Mouse (Mus musculus): Measurements from ENCODE around the gene Agtpbp1. TPM values are rescaled to one million over a fixed set of nuclear protein-coding genes. Genes with fewer than 3 reads are reported as not detected.

The Agtpbp1 gene
- polyA plus RNA-seq, 1 experiment from 2014 or later, result 9.4 TPM

DNA sequence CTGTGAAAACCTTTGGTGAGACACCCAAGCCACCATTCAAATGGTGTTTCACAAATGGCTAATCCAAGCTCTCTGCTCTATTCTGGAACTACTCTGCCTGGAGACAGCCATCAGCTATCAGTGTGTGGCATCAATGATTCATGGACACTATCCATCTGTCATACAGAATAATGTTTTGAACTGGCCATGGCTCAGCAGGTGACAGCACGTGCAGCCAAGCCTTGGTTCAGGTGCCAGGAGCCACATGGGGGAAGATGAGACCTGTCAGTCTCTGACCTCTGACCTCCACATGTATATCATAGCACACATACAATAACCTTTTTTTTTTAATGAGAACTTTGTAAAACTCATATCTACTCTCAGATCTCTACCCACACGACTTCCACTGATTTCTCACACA is 32.3 kb downstream of the Agtpbp1 start:
- Histone ChIP-seq H3K4me3 (no peak overlapping the region), H3K9me3 (no peaks in the 10 kb centered on the region)
- WGBS, result 66% methylated on average over 2 of the region's 2 CpGs

DNA sequence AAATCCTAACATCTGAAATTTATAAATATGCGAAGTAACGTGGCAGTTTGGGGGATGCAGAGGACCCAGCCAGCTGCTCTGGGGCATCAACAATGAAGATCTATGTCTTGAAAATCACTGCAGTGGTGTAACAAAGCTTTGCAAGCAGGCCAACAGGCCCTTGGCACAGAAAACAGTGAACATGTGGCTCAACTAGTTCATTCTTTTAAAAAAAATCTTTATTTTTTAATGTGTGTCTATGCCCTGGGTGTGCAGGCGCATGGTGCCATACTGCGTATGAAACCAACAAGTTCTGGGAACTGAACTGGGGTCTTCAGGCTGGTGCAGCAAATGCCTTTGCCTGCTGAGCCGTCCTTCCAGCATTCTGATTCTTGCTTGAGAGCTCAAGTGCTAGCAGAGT is 32.7 kb downstream of the Agtpbp1 start:
- Histone ChIP-seq H3K4me2 (no peak overlapping the region), H3K4me3 (no peak overlapping the region), H3K27me3 (replicated peaks) (no peaks in the 10 kb centered on the region), H3K4me1 (peaks cover 39% of the 10 kb centered on the region), H3K9me3 (no peaks in the 10 kb centered on the region), H3K27ac (replicated peaks) (no peak overlapping the region), H3K36me3 (no peaks in the 10 kb centered on the region), H3K9ac (no peak overlapping the region)
- WGBS, result 83% methylated on average over 5 of the region's 5 CpGs
- no peak for ATAC-seq (ENCODE audit: extremely low read depth, insufficient number of reproducible peaks, low FRiP score, low TSS enrichment)

More for the DNA sequence above, 32.3 kb downstream of the Agtpbp1 start:
- H3K4me2 ChIP-seq, result no peak overlapping the region
- no peaks in the 10 kb centered on the region for H3K27me3 ChIP-seq (replicated peaks)
- H3K27ac ChIP-seq (replicated peaks), result no peak overlapping the region
- ATAC-seq (ENCODE audit: extremely low read depth, insufficient number of reproducible peaks, low FRiP score, low TSS enrichment), result no peak
- no peak overlapping the region for H3K9ac ChIP-seq
- no peaks in the 10 kb centered on the region for H3K36me3 ChIP-seq
- H3K4me1 ChIP-seq, result peaks cover 37% of the 10 kb centered on the region

DNA sequence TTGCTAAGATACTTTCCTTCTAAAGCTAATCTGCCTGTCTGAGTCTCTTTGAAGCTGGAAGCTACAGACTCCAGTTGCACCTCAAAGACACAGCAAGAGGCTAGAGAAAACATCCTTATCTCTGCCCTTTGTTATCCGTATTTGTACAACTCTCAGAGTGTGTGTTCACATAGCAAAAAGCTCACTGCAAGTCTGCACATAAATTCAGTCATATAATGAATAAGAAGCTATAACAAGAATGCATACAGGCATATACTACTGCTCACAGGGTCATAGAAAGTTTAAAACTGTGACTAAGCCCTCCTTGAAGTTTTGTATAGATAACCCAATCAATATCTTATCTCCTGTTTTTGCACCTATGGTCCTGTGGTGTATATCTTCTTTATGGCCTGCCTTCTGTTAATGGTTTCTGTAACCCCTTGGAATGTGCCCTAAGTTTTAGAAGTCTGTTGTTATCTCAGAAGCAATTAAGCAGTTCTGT is 35.7 kb downstream of the Agtpbp1 start:
- WGBS, result 14% methylated on average over 1 of the region's 1 CpGs
- no peak overlapping the region for H3K4me3 ChIP-seq

GRCm38 (mm10) chr13:59547716-59548115 is 37.3 kb downstream of the Agtpbp1 start:
- 65% methylated on average over 4 of the region's 4 CpGs for WGBS
- no peak for ATAC-seq (ENCODE audit: extremely low read depth, insufficient number of reproducible peaks, low FRiP score, low TSS enrichment)
- no peak overlapping the region for H3K9ac ChIP-seq
- H3K4me1 ChIP-seq, result peaks cover 49% of the 10 kb centered on the region
- no peak overlapping the region for H3K4me2 ChIP-seq
- 0 out of 2 replicates have a peak overlapping the region, but pooled peaks have one; percentile 46 for H3K27ac ChIP-seq (replicated peaks)
- H3K27me3 ChIP-seq (replicated peaks), result no peaks in the 10 kb centered on the region
- no peaks in the 10 kb centered on the region for H3K9me3 ChIP-seq
- no peak overlapping the region for H3K4me3 ChIP-seq
- no peaks in the 10 kb centered on the region for H3K36me3 ChIP-seq

More for the DNA sequence above, 35.7 kb downstream of the Agtpbp1 start:
- no peak overlapping the region for H3K4me2 ChIP-seq
- ATAC-seq (ENCODE audit: extremely low read depth, insufficient number of reproducible peaks, low FRiP score, low TSS enrichment), result no peak
- H3K9ac ChIP-seq, result no peak overlapping the region
- no peaks in the 10 kb centered on the region for H3K36me3 ChIP-seq
- H3K27ac ChIP-seq (replicated peaks), result no peak overlapping the region
- H3K9me3 ChIP-seq, result no peaks in the 10 kb centered on the region
- peaks cover 46% of the 10 kb centered on the region for H3K4me1 ChIP-seq
- no peaks in the 10 kb centered on the region for H3K27me3 ChIP-seq (replicated peaks)

DNA sequence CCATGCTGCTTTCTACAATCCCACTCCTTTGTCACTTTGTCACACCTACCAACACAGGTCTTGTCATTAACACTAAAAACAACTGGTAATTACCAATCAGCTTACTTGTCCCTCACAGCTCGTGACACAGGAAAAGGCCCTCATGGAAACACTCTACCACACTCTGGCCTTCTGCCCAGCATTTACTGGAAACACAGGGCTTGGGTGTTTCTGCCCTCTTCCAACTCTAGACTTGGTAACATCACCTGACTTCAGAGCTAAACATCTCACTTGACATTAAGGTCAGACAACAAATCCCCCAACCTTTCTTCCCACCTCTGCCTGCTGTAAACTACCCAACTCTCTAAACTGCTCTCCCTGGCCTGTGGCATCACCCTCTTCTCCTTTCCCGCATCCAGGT is 37.9 kb downstream of the Agtpbp1 start:
- Histone ChIP-seq H3K9me3 (no peaks in the 10 kb centered on the region), H3K36me3 (no peaks in the 10 kb centered on the region), H3K27me3 (replicated peaks) (no peaks in the 10 kb centered on the region), H3K4me1 (peaks cover 49% of the 10 kb centered on the region), H3K9ac (no peak overlapping the region), H3K4me3 (no peak overlapping the region), H3K4me2 (no peak overlapping the region), H3K27ac (replicated peaks) (peak overlapping the region; percentile 46)
- ATAC-seq (ENCODE audit: extremely low read depth, insufficient number of reproducible peaks, low FRiP score, low TSS enrichment), result no peak
- 52% methylated on average over 2 of the region's 2 CpGs for WGBS

DNA sequence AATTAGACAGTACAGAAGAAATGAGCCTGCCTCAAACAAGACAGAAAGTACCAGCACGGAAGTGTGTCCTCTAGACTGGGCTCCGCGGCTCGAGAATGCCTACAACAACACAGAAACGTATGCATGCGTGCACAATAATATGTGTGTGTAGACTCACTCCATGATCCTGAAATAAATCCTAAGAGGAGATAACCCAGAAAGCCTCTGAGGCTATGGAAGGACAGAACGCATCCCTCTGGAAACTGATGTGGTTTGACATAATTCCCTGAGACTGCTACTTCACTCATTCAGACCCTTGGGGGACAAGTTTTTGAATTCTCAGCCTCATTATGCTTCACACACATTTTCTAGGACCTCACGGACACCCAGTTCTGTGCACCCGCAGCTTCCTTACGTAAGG is 42.6 kb downstream of the Agtpbp1 start:
- Histone ChIP-seq H3K27me3 (replicated peaks) (no peaks in the 10 kb centered on the region), H3K9me3 (no peaks in the 10 kb centered on the region), H3K4me2 (no peak overlapping the region), H3K4me1 (peaks cover 29% of the 10 kb centered on the region), H3K4me3 (no peak overlapping the region), H3K36me3 (no peaks in the 10 kb centered on the region), H3K27ac (replicated peaks) (no peak overlapping the region), H3K9ac (no peak overlapping the region)
- WGBS, result 90% methylated on average over 10 of the region's 10 CpGs
- no peak for ATAC-seq (ENCODE audit: extremely low read depth, insufficient number of reproducible peaks, low FRiP score, low TSS enrichment)

- no peak overlapping the region for H3K4me2 ChIP-seq
- no peak for ATAC-seq (ENCODE audit: extremely low read depth, insufficient number of reproducible peaks, low FRiP score, low TSS enrichment)
- WGBS, result 79% methylated on average over 5 of the region's 5 CpGs
- no peak overlapping the region for H3K27ac ChIP-seq (replicated peaks)
- peaks cover 10% of the 10 kb centered on the region for H3K4me1 ChIP-seq
- H3K9ac ChIP-seq, result no peak overlapping the region
- H3K4me3 ChIP-seq, result no peak overlapping the region
- peaks cover 9% of the 10 kb centered on the region; the same call in 1 of the 2 replicates for H3K36me3 ChIP-seq
- no peaks in the 10 kb centered on the region for H3K27me3 ChIP-seq (replicated peaks)
- no peaks in the 10 kb centered on the region for H3K9me3 ChIP-seq
These were observed 45.0 kb downstream of the Agtpbp1 start for GRCm38 (mm10) chr13:59540030-59540429.

GRCm38 (mm10) chr13:59538661-59539060 is 46.4 kb downstream of the Agtpbp1 start:
- H3K36me3 ChIP-seq, result peaks cover 9% of the 10 kb centered on the region; the same call in 1 of the 2 replicates
- no peak overlapping the region for H3K9ac ChIP-seq
- no peaks in the 10 kb centered on the region for H3K27me3 ChIP-seq (replicated peaks)
- no peaks in the 10 kb centered on the region for H3K9me3 ChIP-seq
- no peak overlapping the region for H3K4me2 ChIP-seq
- H3K4me3 ChIP-seq, result no peak overlapping the region
- ATAC-seq (ENCODE audit: extremely low read depth, insufficient number of reproducible peaks, low FRiP score, low TSS enrichment), result no peak
- WGBS, result 85% methylated on average over 5 of the region's 5 CpGs
- H3K4me1 ChIP-seq, result no peaks in the 10 kb centered on the region
- no peak overlapping the region for H3K27ac ChIP-seq (replicated peaks)

DNA sequence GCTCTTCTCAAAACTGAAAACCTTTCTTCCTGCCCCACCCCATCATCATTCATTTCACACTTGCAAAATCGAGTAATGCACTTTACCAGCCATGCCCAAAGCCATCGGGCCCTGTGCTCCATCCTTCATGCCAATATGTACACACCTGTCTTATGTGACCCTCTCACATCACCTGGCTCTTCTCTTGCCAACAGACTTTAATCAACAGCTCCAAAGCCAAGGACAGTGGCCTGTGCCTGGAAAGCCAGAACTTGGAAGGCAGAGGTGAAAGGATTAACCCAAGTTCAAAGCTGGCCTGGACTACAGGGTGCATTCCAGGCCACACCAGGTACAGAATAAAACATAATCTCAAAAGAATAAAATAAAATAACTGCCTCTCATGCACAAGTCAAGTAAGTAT is 48.4 kb downstream of the Agtpbp1 start:
- WGBS, result 65% methylated on average over 2 of the region's 2 CpGs
- no peak overlapping the region for H3K27ac ChIP-seq (replicated peaks)
- H3K4me1 ChIP-seq, result no peaks in the 10 kb centered on the region
- H3K36me3 ChIP-seq, result peaks cover 19% of the 10 kb centered on the region; the same call in 1 of the 2 replicates
- no peaks in the 10 kb centered on the region for H3K9me3 ChIP-seq
- no peak overlapping the region for H3K4me3 ChIP-seq
- ATAC-seq (ENCODE audit: extremely low read depth, insufficient number of reproducible peaks, low FRiP score, low TSS enrichment), result no peak
- H3K9ac ChIP-seq, result no peak overlapping the region
- no peak overlapping the region for H3K4me2 ChIP-seq
- no peaks in the 10 kb centered on the region for H3K27me3 ChIP-seq (replicated peaks)

GRCm38 (mm10) chr13:59535746-59536145 is 49.3 kb downstream of the Agtpbp1 start:
- Histone ChIP-seq H3K9me3 (no peaks in the 10 kb centered on the region), H3K27me3 (replicated peaks) (no peaks in the 10 kb centered on the region), H3K4me3 (no peak overlapping the region), H3K4me1 (no peaks in the 10 kb centered on the region), H3K9ac (no peak overlapping the region), H3K36me3 (peaks cover 22% of the 10 kb centered on the region; the same call in 1 of the 2 replicates), H3K4me2 (no peak overlapping the region), H3K27ac (replicated peaks) (no peak overlapping the region)
- 88% methylated on average over 6 of the region's 6 CpGs for WGBS
- ATAC-seq (ENCODE audit: extremely low read depth, insufficient number of reproducible peaks, low FRiP score, low TSS enrichment), result no peak

DNA sequence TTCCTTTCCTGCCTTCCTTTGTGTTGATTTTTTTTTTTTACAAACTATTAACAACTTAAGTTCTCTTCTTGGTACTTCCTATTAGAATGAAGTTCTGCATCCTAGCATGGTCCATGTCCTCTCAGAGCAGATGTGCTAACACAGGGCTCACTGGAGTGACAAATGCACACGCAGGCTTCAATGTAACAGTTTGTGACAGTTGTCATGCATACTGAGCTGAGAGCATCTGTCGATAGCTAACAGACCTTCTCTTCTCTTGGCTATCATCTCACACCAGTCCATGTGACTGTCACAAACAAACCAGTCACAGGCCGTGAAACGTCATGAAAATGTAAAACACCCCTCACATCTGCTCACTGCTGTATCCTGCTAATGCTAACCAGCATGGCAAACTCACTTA is 50.7 kb downstream of the Agtpbp1 start:
- H3K36me3 ChIP-seq, result peaks cover 22% of the 10 kb centered on the region; the same call in 1 of the 2 replicates
- 73% methylated on average over 4 of the region's 4 CpGs for WGBS

DNA sequence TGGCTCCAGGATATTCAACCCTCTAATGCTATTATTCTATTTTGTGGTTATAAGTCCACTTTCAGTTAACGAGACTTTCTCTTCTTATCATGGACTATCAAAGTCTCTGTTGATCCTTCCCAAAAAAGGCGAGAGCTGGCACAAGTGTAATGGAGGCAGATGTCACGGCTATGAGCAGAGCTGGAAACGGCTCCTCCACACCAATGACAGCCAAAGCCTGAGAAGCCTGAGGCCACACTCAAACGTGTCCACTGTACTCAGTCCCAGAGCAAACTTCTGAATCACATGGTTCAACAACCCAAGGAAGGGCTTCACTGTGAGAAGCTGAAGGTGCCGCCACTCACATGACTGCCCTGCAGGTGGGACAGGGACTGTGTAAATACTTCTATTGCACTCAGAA is 51.7 kb downstream of the Agtpbp1 start:
- no peaks in the 10 kb centered on the region for H3K9me3 ChIP-seq
- no peak overlapping the region for H3K27ac ChIP-seq (replicated peaks)
- ATAC-seq (ENCODE audit: extremely low read depth, insufficient number of reproducible peaks, low FRiP score, low TSS enrichment), result no peak
- H3K36me3 ChIP-seq, result peaks cover 25% of the 10 kb centered on the region; the same call in 1 of the 2 replicates
- no peaks in the 10 kb centered on the region for H3K27me3 ChIP-seq (replicated peaks)
- WGBS, result 78% methylated on average over 6 of the region's 6 CpGs
- H3K9ac ChIP-seq, result no peak overlapping the region
- no peak overlapping the region for H3K4me2 ChIP-seq
- H3K4me3 ChIP-seq, result no peak overlapping the region
- H3K4me1 ChIP-seq, result no peaks in the 10 kb centered on the region

More for the DNA sequence above, 50.7 kb downstream of the Agtpbp1 start:
- Histone ChIP-seq H3K27me3 (replicated peaks) (no peaks in the 10 kb centered on the region), H3K4me3 (no peak overlapping the region), H3K9me3 (no peaks in the 10 kb centered on the region), H3K4me2 (no peak overlapping the region), H3K9ac (no peak overlapping the region), H3K4me1 (no peaks in the 10 kb centered on the region), H3K27ac (replicated peaks) (no peak overlapping the region)
- no peak for ATAC-seq (ENCODE audit: extremely low read depth, insufficient number of reproducible peaks, low FRiP score, low TSS enrichment)
